Mouse (Mus musculus) lung, postnatal 36 days (tissue): ENCODE results near the gene Olfr71.

Source experiments
- DNase-seq: peaks from one replicate; pipeline ENCODE4 v3.0.0; 2022; ENCODE audit warnings: mixed read lengths

The Olfr71 gene

GRCm38 (mm10) chr4:43711821-43712220 lies 1.8 kb upstream of the Olfr71 start:
- peak; percentile 91 for DNase-seq

DNA sequence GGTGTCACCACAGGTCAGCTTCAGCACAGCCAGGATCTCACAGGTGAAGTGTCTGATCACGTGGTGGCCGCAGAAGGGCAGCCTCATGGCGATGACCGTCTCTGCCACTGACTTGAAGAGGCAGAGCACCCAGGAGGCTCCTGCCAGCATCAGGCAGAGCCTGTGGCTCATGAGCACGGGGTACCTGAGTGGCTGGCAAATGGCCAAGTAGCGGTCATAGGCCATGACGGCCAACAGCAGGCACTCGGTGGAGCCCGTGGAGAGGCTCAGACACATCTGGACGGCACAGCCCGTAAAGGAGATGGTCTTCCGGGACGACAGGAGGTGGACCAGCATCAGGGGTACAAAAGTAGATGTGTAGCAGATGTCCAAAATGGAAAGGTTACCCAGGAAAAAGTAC lies 4.1 kb downstream of the Olfr71 start:
- DNase-seq, result no peak

- DNase-seq, result peak; percentile 29
Observed at GRCm38 (mm10) chr4:43703851-43704250, 6.2 kb downstream of the Olfr71 start.

DNA sequence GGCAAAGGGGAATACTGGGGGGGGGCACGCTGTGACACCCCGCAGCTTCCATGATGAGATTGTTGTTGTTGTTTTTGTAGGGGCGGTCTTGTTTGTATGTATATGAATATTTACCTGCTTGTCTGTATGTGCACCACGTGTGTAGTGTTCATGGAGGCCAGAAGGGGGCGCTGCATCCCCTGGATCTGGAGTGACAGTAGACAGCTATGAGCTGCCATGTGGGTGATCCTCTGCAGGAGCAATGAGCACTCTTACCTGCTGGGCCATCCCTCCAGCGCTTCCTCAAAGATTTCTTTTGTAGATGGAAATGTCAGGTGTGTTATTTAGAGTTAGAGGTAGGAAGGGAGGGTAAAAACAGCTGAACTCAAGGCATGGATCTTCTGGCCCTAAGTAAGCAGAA lies 6.6 kb downstream of the Olfr71 start:
- DNase-seq, result no peak

DNA sequence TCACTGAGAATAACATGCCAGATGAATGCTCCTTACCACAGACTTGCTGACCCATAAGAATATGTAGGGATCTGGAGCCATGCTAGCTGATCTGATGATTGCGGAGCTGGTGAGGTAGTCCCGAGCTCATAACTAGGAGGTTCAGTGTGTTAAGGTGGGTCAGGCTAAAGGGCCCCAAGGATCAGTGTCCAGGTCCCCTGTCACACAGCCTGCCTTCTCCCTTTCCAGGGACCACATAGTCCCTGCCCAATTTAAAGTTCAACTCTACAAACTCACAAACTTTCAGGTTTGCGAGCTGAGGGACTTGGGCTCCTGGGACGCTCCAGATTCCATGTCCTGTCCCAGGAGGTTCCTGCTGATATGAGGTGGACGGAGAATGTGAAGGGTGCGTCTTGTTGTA lies 9.3 kb downstream of the Olfr71 start, which contains the start of gene Olfr70:
Gene Olfr70 (minus strand): TSS at position 101 of the 400 bp plus-strand sequence.
- DNase-seq, result no peak

GRCm38 (mm10) chr4:43696561-43696960 lies 13.5 kb downstream of the Olfr71 start:
- no peak for DNase-seq

- peak; percentile 83 for DNase-seq
Observed at GRCm38 (mm10) chr4:43695249-43695671, 14.8 kb downstream of the Olfr71 start.

DNA sequence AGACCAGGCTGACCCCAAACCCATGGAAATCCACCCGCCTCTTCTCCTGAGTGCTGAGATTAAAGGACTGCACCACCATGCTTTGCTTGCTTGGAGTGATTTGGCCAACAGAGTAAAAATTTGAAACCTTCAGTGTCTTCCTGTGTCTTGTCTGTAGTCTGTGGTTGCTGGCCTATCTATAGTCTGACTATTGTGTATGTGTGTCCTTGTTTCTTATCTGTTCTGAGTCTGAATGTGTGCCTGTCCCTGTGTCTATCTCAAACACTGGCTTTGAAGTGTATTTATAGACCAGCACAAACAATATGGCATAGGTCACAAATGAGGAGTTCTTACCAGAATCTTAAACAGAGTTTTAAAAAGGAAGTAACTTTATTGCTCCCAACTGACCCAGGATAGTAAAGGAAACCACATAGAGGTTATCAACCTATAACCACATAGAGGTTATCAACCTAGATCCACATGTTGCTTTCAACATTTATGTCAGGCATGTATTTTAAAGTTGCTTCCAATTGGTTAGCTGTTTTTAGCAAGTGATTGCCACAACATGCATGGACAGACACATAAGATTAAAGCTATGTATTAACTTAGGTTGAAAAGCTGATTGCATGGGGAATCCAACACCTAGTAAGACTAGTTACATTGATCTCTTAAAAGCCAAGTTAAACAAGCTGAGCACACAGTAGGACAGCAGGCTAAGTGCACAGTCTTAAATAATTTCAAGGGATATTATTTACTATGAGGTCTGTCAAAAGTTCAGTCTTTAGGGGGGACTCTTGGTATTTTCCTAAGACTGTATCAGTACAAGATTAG lies 15.4 kb downstream of the Olfr71 start:
- DNase-seq, result no peak

- peak; percentile 71 for DNase-seq
Observed at GRCm38 (mm10) chr4:43693806-43694241, 16.2 kb downstream of the Olfr71 start.

- DNase-seq, result no peak
Observed at GRCm38 (mm10) chr4:43691026-43691425, 19.0 kb downstream of the Olfr71 start.

- no peak for DNase-seq
Observed at GRCm38 (mm10) chr4:43690021-43690420, 20.0 kb downstream of the Olfr71 start.

DNA sequence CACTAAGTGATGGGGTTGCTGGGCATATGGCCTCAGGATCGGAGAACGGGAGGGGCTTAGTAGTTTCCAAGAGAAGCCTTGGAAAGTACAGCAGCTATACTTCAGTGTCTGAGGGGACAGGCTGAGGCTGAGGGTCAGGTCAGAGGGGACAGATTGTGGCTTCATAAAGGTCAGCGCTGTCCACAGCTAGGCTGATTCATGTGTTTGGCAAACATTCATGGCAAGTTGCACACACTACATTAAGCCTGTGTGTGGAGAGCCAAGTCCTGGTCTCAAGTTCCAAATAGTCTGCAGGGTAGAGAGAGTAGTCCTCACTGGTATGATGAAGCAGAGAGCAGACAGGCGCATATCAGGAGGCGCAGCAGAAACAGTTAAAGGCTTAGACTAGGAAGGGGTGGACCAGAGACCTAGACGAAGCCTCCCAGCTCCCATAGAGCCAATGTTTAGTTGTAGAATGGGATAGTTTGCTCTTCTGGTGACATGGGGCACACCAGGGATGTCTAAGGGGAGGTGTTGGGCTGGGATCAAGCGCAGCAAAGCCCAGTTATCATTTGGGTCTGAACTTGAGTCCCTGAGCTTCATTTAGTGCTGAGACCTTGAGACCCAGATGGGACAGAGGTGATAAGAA lies 30.5 kb downstream of the Olfr71 start:
- peak; percentile 43 for DNase-seq

DNA sequence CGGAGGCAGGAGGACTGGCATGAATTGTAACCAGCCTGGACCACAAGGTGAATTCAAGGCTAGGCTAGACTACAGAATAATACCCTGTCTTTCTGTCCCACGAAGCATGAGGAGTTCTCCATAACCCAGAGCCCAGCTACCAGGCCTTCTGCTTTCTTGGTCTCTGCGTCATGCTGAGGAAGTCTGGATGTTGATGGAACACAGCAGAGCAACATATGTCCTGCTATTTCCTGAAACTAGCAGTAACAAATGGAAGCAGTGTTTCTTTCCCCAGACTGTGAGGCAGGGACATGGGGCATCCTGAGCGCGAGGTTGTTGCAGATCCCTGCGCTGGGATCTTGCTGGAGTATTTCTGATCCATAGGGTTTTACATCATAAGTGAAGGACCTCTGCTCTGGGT lies 31.5 kb downstream of the Olfr71 start:
- no peak for DNase-seq

DNA sequence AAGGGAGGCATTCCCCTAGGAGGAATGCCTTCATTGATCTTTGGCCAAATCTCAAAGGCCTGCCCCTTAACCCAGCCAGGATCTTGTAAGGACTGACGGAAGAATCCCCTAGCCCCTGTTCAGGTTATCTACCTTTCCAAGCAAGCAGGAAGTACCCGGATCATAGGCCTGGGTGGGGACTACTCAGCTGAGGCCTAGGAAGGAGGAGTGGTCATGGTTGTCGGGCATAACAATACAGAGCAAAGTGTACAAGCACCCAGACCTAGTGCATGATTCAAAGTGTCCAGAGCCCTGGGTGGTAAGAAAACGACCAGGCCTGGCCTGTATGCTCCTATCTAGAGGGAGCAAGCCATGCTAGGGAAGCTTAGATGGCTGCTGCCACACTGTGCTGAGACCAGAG lies 34.4 kb downstream of the Olfr71 start:
- DNase-seq, result no peak

- no peak for DNase-seq
Observed at GRCm38 (mm10) chr4:43674974-43675373, 35.1 kb downstream of the Olfr71 start.

GRCm38 (mm10) chr4:43673703-43674102 lies 36.4 kb downstream of the Olfr71 start:
- DNase-seq, result peak; percentile 31

DNA sequence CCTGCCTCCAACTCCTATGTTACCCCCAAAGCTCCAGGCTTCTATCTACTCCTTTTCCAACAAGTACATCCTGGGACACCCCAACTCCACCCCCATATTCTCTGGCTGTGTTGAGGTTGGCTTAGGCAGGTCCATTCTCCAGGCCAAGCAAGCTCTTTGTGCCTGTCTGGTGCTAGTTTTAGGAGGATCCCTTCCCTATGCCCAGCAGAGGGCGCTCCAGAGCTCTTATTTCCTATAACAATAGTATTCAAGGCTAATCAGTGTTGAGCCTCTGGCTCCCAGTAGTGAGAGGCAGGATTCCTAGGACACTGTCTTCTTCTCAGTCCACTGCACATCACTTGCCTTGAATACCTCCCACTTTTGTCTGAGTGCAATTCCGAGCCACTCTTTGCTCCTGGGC lies 38.0 kb downstream of the Olfr71 start:
- peak; percentile 96 for DNase-seq

GRCm38 (mm10) chr4:43669428-43669794 lies 40.6 kb downstream of the Olfr71 start:
- DNase-seq, result peak; percentile 82

- peak; percentile 94 for DNase-seq
Observed at GRCm38 (mm10) chr4:43668782-43669427, 41.1 kb downstream of the Olfr71 start, which contains the start of the genes Tmem8b and Fam221b. Gene Tmem8b (plus strand): TSS chr4:43668971. Gene Fam221b (minus strand): TSS chr4:43669145.

DNA sequence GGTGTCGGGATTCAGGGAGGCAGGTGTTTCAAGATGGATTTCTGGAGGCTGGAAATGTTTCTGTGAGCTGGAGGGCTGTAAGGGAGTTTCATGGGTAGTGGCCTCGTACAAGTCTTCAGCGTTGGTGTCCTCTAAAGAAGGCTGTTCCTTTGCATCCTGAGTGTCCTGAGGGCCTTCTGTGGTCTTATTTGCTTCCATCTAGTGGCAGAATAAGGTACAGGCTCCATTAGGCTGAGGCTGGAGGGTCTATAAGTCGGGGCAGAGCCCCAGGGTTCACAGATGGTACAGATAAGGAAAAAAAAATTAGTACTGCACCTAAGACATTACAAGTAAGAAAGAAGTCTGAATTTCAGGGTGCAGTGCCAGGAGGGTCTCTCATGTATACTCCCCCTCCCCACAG lies 43.6 kb downstream of the Olfr71 start:
- DNase-seq, result peak; percentile 41

DNA sequence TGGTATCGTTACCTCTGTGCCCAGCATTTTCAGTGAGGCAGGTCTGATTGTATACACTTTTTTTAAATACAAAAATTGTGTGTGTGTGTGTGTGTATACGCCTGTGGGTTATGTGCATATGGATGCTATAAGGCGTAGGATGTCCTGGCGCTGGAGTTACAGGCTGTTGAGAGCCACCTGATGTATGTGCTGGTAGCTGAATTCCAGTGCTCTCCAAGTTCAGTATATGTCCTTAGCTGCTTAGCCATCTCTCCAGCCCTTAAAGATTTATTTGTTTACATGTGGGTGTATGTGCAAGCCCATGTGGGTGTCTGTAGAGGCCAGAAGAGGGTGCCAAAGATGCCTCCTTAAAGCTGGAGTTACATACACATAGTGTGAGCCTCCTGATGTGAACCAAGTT lies 52.9 kb downstream of the Olfr71 start:
- DNase-seq, result no peak

DNA sequence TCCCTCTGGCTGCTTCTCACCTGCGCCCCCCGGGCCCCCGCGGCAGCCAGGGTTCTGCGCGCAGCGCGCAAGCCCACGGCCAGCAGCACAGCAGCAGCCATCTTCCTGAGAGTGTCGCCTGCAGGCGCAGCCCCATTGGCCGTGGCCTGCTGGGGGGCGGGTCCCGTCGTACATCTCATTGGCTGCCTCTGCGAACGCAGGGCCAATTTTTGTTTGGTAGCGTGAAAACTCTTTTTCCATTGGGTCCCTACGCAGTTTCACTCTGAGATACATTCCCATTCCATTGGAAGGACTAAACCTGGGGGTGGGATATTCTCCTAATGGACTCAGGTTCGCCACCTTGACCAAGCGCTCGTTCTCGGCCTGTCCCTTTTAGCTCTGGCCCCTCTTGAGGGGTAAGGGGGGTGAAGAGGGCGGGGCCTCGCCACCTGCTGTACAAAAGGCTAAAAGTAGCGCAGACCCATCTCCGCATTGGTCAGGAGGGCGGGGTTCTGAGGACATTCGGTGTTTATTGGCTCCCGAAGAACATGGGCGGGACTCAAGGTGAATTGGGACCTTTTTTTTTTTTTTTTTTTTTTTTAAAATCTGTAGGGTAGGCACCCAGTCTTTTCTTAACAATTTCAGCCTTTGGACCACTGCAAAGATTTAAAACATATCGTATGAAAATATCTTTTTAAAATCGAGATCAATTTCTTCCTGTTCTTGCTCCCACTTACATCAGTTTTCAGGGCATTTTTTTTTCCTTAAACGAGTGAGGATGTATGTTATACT lies 53.5 kb downstream of the Olfr71 start, which contains the start of gene Hint2:
Gene Hint2 (minus strand): TSS at position 128 of the 771 bp plus-strand sequence.
- peak; percentile 98 for DNase-seq
